Mouse (Mus musculus): Measurements from ENCODE around the gene Mef2d. TPM values are rescaled to one million over a fixed set of nuclear protein-coding genes. Genes with fewer than 3 reads are reported as not detected.

The Mef2d gene
- polyA plus RNA-seq, 1 experiment from 2014 or later: 15.1 TPM

DNA sequence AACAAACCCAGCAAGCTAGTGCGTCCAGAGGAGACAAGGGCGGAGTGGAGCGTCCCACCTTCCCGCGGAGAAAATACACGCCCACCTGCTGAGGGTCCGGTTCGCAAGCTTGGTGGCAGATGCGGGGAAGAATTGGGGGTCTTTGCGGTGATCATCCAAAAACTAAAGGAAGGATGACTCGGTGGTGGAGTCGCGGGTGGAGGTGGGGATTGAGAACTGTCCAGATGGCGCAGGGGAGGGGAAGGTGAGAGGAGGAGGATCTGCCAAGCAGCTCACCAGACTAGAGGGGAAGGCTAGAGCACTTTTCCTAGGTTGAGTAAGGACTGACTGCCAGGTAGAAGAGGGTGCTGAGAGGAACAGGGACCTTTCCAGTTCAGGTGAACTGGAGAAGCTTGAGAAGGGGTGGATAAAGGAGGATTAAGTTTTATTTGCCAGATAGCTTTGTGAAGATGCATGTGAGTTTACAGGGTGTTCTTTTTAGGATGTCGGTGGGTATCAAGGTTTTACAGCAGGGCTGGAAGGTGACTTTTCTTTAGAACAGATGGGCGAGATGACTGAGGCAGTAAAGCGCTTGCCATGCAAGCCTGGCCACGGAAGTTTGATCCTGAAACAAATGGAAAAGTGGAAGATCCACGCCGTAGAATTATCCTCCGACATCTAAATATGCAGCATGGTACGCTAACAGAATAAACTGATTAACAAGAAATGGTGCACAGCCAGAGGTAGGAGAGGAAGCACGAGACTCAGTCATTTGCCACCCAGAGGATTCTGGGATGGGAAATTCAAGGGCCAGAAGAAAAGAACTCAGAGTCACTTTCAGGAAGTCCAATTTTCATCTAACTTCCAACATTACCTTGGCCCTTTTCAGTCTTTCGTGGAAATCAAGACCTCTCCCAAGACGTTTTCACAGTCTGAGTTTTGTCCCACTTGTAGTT is 2.7 kb upstream of the Mef2d start:
- Histone ChIP-seq H3K9me3 (no peaks in the 10 kb centered on the region), H3K27ac (replicated peaks) (peak overlapping the region; percentile 67), H3K9ac (replicated peaks) (peak overlapping the region; percentile 57), H3K36me3 (no peaks in the 10 kb centered on the region), H3K4me2 (replicated peaks) (peak overlapping the region; percentile 92), H3K27me3 (peaks cover 27% of the 10 kb centered on the region), H3K4me1 (peaks cover 38% of the 10 kb centered on the region), H3K4me3 (peak overlapping the region; percentile 56)
- WGBS: 19% methylated on average over 25 of the region's 25 CpGs
- no peak for ATAC-seq (ENCODE audit: low FRiP score, low read depth)

GRCm38 (mm10) chr3:88140178-88140902 is 1.8 kb upstream of the Mef2d start:
- no peak overlapping the region for H3K27ac ChIP-seq (replicated peaks)
- H3K4me1 ChIP-seq: peaks cover 47% of the 10 kb centered on the region
- peaks cover 27% of the 10 kb centered on the region for H3K27me3 ChIP-seq
- 27% methylated on average over 11 of the region's 11 CpGs for WGBS
- no peaks in the 10 kb centered on the region for H3K36me3 ChIP-seq
- ATAC-seq (ENCODE audit: low FRiP score, low read depth): no peak
- H3K9me3 ChIP-seq: no peaks in the 10 kb centered on the region
- no peak overlapping the region for H3K4me3 ChIP-seq
- H3K4me2 ChIP-seq (replicated peaks): no peak overlapping the region
- no peak overlapping the region for H3K9ac ChIP-seq (replicated peaks)

- H3K9ac ChIP-seq (replicated peaks): no peak overlapping the region
- peaks cover 27% of the 10 kb centered on the region for H3K27me3 ChIP-seq
- no peak overlapping the region for H3K27ac ChIP-seq (replicated peaks)
- no peak for ATAC-seq (ENCODE audit: low FRiP score, low read depth)
- WGBS: 60% methylated on average over 6 of the region's 6 CpGs
- H3K4me1 ChIP-seq: peaks cover 53% of the 10 kb centered on the region
- H3K4me2 ChIP-seq (replicated peaks): no peak overlapping the region
- H3K36me3 ChIP-seq: no peaks in the 10 kb centered on the region
- no peaks in the 10 kb centered on the region for H3K9me3 ChIP-seq
- H3K4me3 ChIP-seq: no peak overlapping the region
Observed at GRCm38 (mm10) chr3:88140903-88141430, 1.2 kb upstream of the Mef2d start.

DNA sequence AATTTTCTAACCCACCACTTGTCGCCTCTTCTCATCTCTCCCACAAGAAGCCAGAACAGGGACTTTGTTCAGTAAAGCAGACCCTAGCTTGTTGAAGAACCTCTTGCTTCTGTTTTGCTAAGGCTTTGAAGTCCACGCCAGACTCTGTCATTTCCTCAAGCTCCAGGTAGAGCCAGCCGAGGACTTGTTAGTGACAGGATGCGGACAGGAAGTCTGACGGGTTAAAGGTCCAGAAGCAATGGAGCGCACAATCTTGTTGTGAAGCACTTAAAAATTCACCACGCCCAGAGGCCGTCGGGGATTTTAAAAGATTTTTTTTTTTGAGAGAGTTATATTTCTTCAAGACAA is 759 bp upstream of the Mef2d start:
- peaks cover 57% of the 10 kb centered on the region for H3K4me1 ChIP-seq
- no peaks in the 10 kb centered on the region for H3K9me3 ChIP-seq
- peak overlapping the region; percentile 92 for H3K4me2 ChIP-seq (replicated peaks)
- H3K27ac ChIP-seq (replicated peaks): no peak overlapping the region; the same call in 1 of the 2 replicates
- no peaks in the 10 kb centered on the region for H3K36me3 ChIP-seq
- H3K9ac ChIP-seq (replicated peaks): peak overlapping the region; percentile 37; the same call in 1 of the 2 replicates
- 16% methylated on average over 9 of the region's 9 CpGs for WGBS
- ATAC-seq (ENCODE audit: low FRiP score, low read depth): no peak
- H3K4me3 ChIP-seq: peak overlapping the region; percentile 89
- H3K27me3 ChIP-seq: peaks cover 27% of the 10 kb centered on the region

DNA sequence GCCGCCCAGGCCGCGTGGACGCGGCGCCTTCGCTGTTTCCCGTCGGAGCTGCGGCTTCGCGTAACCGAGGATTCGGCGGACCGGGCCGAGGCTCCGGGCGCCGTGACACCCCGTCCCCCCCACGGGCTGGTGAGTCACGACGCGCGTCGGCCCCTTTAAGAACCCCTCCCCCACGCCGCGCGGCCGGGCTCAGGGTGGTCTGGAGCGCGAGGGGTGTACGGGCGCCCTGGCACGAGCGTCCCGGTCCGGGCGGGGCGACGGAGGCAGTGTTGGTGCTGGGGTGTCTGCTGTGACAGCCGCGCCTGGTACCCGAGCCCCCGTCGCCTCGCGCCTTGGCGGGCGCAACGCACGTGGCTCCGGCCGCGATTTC is 359 bp downstream of the Mef2d start:
- H3K9ac ChIP-seq (replicated peaks): peak overlapping the region; percentile 86
- H3K36me3 ChIP-seq: no peaks in the 10 kb centered on the region
- peak overlapping the region; percentile 94 for H3K27ac ChIP-seq (replicated peaks)
- H3K4me2 ChIP-seq (replicated peaks): peak overlapping the region; percentile 92
- WGBS: under 1% methylated on average over 57 of the region's 57 CpGs
- peak; percentile 44 for ATAC-seq (ENCODE audit: low FRiP score, low read depth)
- peak overlapping the region; percentile 89 for H3K4me3 ChIP-seq
- H3K27me3 ChIP-seq: peaks cover 27% of the 10 kb centered on the region
- H3K4me1 ChIP-seq: peaks cover 65% of the 10 kb centered on the region
- H3K9me3 ChIP-seq: no peaks in the 10 kb centered on the region

- Histone ChIP-seq H3K9ac (replicated peaks) (peak overlapping the region; percentile 86), H3K27ac (replicated peaks) (peak overlapping the region; percentile 94), H3K4me1 (peaks cover 65% of the 10 kb centered on the region), H3K4me2 (replicated peaks) (peak overlapping the region; percentile 92), H3K4me3 (peak overlapping the region; percentile 89), H3K27me3 (peaks cover 27% of the 10 kb centered on the region), H3K36me3 (no peaks in the 10 kb centered on the region), H3K9me3 (no peaks in the 10 kb centered on the region)
- 1% methylated on average over 31 of the region's 33 CpGs for WGBS
- ATAC-seq (ENCODE audit: low FRiP score, low read depth): no peak
Observed at GRCm38 (mm10) chr3:88142916-88143771, 972 bp downstream of the Mef2d start.

GRCm38 (mm10) chr3:88143961-88144486 is 1.9 kb downstream of the Mef2d start:
- no peaks in the 10 kb centered on the region for H3K9me3 ChIP-seq
- H3K9ac ChIP-seq (replicated peaks): peak overlapping the region; percentile 86
- peak overlapping the region; percentile 94 for H3K27ac ChIP-seq (replicated peaks)
- H3K4me1 ChIP-seq: peaks cover 70% of the 10 kb centered on the region
- H3K4me2 ChIP-seq (replicated peaks): peak overlapping the region; percentile 92
- H3K27me3 ChIP-seq: peaks cover 25% of the 10 kb centered on the region
- H3K4me3 ChIP-seq: peak overlapping the region; percentile 89
- H3K36me3 ChIP-seq: no peaks in the 10 kb centered on the region
- 27% methylated on average over 5 of the region's 5 CpGs for WGBS
- ATAC-seq (ENCODE audit: low FRiP score, low read depth): no peak

DNA sequence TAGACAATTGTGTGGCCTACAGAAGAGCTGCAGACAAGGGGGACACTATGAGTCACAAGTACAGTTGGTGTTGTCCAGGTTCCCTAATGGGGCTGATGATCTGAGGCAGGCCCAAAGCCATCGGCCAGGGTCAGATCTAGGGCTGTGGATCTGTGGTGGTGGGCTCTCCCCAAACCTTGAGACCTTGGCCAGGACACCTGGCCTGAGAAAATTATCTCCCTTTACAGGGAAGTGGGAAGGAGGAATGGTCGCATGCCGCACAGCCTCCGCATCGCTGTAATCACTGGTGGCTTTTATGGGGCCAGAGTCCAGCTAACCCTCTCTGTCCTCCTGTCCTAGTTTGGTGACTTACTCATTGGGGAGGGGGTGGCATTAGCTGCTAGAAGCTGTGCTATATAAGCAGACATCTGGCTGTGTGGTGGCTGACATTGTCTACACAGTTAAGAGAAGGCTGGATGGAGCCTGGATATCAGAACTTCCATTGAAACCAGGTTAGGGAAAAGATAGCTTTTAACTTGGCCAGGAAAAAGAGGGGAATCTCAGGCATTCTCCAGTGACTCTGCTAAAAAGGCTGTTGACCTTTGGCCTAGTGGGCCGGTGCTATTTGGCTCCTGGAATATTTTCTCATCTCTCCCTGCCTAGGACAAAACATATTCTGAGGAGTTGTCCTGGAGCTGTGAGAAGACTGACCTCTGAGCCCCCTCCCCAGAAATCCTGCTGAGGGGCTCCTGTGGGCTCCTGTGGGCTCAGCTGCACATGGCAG is 2.7 kb downstream of the Mef2d start:
- Histone ChIP-seq H3K27me3 (peaks cover 17% of the 10 kb centered on the region), H3K36me3 (no peaks in the 10 kb centered on the region), H3K9ac (replicated peaks) (peak overlapping the region; percentile 86), H3K4me3 (peak overlapping the region; percentile 89), H3K4me2 (replicated peaks) (peak overlapping the region; percentile 92), H3K27ac (replicated peaks) (peak overlapping the region; percentile 94), H3K4me1 (peaks cover 72% of the 10 kb centered on the region), H3K9me3 (no peaks in the 10 kb centered on the region)
- ATAC-seq (ENCODE audit: low FRiP score, low read depth): no peak
- WGBS: 68% methylated on average over 6 of the region's 6 CpGs

DNA sequence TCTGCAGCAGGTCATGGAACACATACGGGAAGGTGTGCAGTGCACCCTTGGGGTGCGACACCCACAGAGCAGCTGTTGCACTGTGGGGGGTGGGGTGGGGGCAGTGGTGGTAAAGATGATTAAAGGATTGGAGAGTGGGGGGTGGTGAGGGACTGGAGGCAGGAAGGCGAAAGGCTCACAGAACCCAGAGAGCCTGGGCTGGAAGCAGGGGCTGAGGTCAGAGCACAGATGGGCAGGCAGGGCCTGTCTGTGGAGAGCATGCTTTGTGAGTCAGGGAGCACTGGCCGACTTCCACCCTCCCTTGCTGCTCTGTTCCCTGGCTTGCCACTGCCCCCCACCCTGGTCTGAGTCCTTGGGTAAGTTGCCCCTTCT is 3.2 kb downstream of the Mef2d start:
- Histone ChIP-seq H3K4me2 (replicated peaks) (peak overlapping the region; percentile 92), H3K36me3 (no peaks in the 10 kb centered on the region), H3K9ac (replicated peaks) (peak overlapping the region; percentile 35; the same call in 1 of the 2 replicates), H3K9me3 (no peaks in the 10 kb centered on the region), H3K27me3 (peaks cover 12% of the 10 kb centered on the region), H3K4me3 (no peak overlapping the region), H3K4me1 (peaks cover 75% of the 10 kb centered on the region), H3K27ac (replicated peaks) (peak overlapping the region; percentile 53)
- no peak for ATAC-seq (ENCODE audit: low FRiP score, low read depth)
- 32% methylated on average over 4 of the region's 4 CpGs for WGBS

- no peak for ATAC-seq (ENCODE audit: low FRiP score, low read depth)
- H3K9me3 ChIP-seq: no peaks in the 10 kb centered on the region
- peak overlapping the region; percentile 53 for H3K27ac ChIP-seq (replicated peaks)
- H3K9ac ChIP-seq (replicated peaks): 0 out of 2 replicates have a peak overlapping the region, but pooled peaks have one; percentile 35
- H3K27me3 ChIP-seq: peaks cover 6% of the 10 kb centered on the region
- no peaks in the 10 kb centered on the region for H3K36me3 ChIP-seq
- H3K4me2 ChIP-seq (replicated peaks): 0 out of 2 replicates have a peak overlapping the region, but pooled peaks have one; percentile 92
- WGBS: 77% methylated on average over 5 of the region's 5 CpGs
- H3K4me3 ChIP-seq: no peak overlapping the region
- peaks cover 80% of the 10 kb centered on the region for H3K4me1 ChIP-seq
Observed at GRCm38 (mm10) chr3:88145952-88146351, 3.8 kb downstream of the Mef2d start.
